In genomic region chr5:24451264-24452029, GRCm38 (mm10) we compare ENCODE assay signal across 8 mouse cellular contexts. TPM values are rescaled to one million over a fixed set of nuclear protein-coding genes. Genes with fewer than 3 reads are reported as not detected.
DNase-seq lines count a peak whose midpoint lies in the region; ATAC-seq and TF ChIP-seq lines count a peak whose summit lies in the region.

No protein-coding gene starts in this region.

- peaks cover 20% of the 10 kb centered on the region for H3K4me1 ChIP-seq in cerebellum, adult 2 months (ENCODE audit: control insufficient read depth, insufficient read depth, low read length)
- H3K4me1 ChIP-seq in forebrain, postnatal 0 days (ENCODE audit: insufficient read depth), result peaks cover 45% of the 10 kb centered on the region

- 3% methylated on average over 64 of the region's 66 CpGs for WGBS in cerebellum, adult 2 months
- WGBS in forebrain, postnatal 0 days, result 3% methylated on average over 56 of the region's 66 CpGs

- no peaks in the 10 kb centered on the region for H3K27me3 ChIP-seq in cerebellum, adult 2 months (ENCODE audit: control insufficient read depth, insufficient read depth, low read length)
- no peaks in the 10 kb centered on the region for H3K27me3 ChIP-seq in forebrain, postnatal 0 days (ENCODE audit: insufficient read depth, low read length)

- peak overlapping the region; percentile 89 for H3K4me3 ChIP-seq in cerebellum, adult 2 months (replicated peaks; ENCODE audit: insufficient read depth, low read depth, low read length)
- H3K4me3 ChIP-seq in forebrain, postnatal 0 days (ENCODE audit: low read depth, low read length), result peak overlapping the region; percentile 90

- peak; percentile 87 for DNase-seq in MN1 (ENCODE audit: low spot score)
- DNase-seq in cerebellum, adult 2 months, result peak; percentile 86 to 91
- DNase-seq in forebrain, postnatal 0 days, result peak; percentile 93
- DNase-seq in layer of hippocampus, postnatal 14 days (ENCODE audit: low spot score in 2 of 2), result peak; percentile 73 to 88
- DNase-seq in lung, postnatal 14 days, result peak; percentile 90
- peak; percentile 67 for DNase-seq in retina, adult 2 months (ENCODE audit: low read depth, low spot score)
- peak; percentile 86 for DNase-seq in thymus, postnatal 25 days

- H3K27ac ChIP-seq in cerebellum, adult 2 months (ENCODE audit: insufficient read depth, low read length), result peak overlapping the region; percentile 34; the same call in 1 of the 2 replicates
- peak overlapping the region; percentile 91 for H3K27ac ChIP-seq in forebrain, postnatal 0 days (ENCODE audit: low read depth, low read length)

- H3K9ac ChIP-seq in forebrain, postnatal 0 days, result peak overlapping the region; percentile 85

- no peaks in the 10 kb centered on the region for H3K36me3 ChIP-seq in forebrain, postnatal 0 days (ENCODE audit: insufficient read depth)

- TF ChIP-seq POLR2A in cerebellum, adult 2 months (IDR thresholded peaks at IDR 0.05; ENCODE audit: borderline replicate concordance, insufficient read depth, low read length), result peak; percentile 46; the same call in 1 of the 2 replicates

- peak overlapping the region; percentile 91 for H3K4me2 ChIP-seq in forebrain, postnatal 0 days (ENCODE audit: low read depth)

- peak; percentile 78 for ATAC-seq in forebrain, postnatal 0 days
- peak; percentile 72 to 81 for ATAC-seq in hematopoietic stem cell, adult 5-6 weeks (replicated peaks in 1 of 2; ENCODE audit: insufficient read depth in 1 of 2, low FRiP score in 2 of 2, low TSS enrichment in 1 of 2, low read depth in 1 of 2, poor library complexity in 2 of 2, severe bottlenecking in 2 of 2)

- TF ChIP-seq CTCF in cerebellum, adult 2 months (IDR thresholded peaks at IDR 0.05; ENCODE audit: borderline replicate concordance, insufficient read depth, low read depth, low read length), result no peak
- no peak for TF ChIP-seq CTCF in forebrain, postnatal 0 days (IDR thresholded peaks at IDR 0.05; ENCODE audit: low read depth)

- H3K9me3 ChIP-seq in forebrain, postnatal 0 days (ENCODE audit: low read length), result no peaks in the 10 kb centered on the region

RNA-seq across cellular contexts. Expression of gene Agap3, which starts 0.5 kb away (rescaled TPM):
- 402 and 421 TPM in 2 replicates for polyA plus RNA-seq in cerebellum, adult 2 months (2012; rRNA removed)
- 270 and 296 TPM in 2 replicates for total RNA-seq in forebrain, postnatal 0 days (2014; rRNA removed)
- polyA plus RNA-seq in forebrain, postnatal 0 days (2015; fragmentation: Nextera tagmentation; extraction: Ambion mirVana), result 136 and 140 TPM in 2 replicates
- 32.4 and 37.8 TPM in 2 replicates for total RNA-seq in hematopoietic stem cell, adult 5-6 weeks (2017)
- 100 to 1,000 TPM; 540 to 568 TPM for total RNA-seq in layer of hippocampus, postnatal 14 days (2021)

RNA-seq across cellular contexts. Expression of gene Tmub1, which starts 3.8 kb away (rescaled TPM):
- polyA plus RNA-seq in cerebellum, adult 2 months (2012; rRNA removed), result 60.6 and 61.1 TPM in 2 replicates
- total RNA-seq in forebrain, postnatal 0 days (2014; rRNA removed), result 34.3 and 47.2 TPM in 2 replicates
- polyA plus RNA-seq in forebrain, postnatal 0 days (2015; fragmentation: Nextera tagmentation; extraction: Ambion mirVana), result 54.8 and 56.7 TPM in 2 replicates
- 16.1 and 16.3 TPM in 2 replicates for total RNA-seq in hematopoietic stem cell, adult 5-6 weeks (2017)
- 10 to 100 TPM; 23.1 to 27.5 TPM for total RNA-seq in layer of hippocampus, postnatal 14 days (2021)

RNA-seq across cellular contexts. Expression of gene Fastk, which starts 6.4 kb away (rescaled TPM):
- 246 and 265 TPM in 2 replicates for polyA plus RNA-seq in cerebellum, adult 2 months (2012; rRNA removed)
- total RNA-seq in forebrain, postnatal 0 days (2014; rRNA removed), result 87.0 and 132 TPM in 2 replicates
- polyA plus RNA-seq in forebrain, postnatal 0 days (2015; fragmentation: Nextera tagmentation; extraction: Ambion mirVana), result 88.7 and 91.9 TPM in 2 replicates
- total RNA-seq in hematopoietic stem cell, adult 5-6 weeks (2017), result 14.8 and 29.4 TPM in 2 replicates
- 100 to 1,000 TPM; 113 to 116 TPM for total RNA-seq in layer of hippocampus, postnatal 14 days (2021)

RNA-seq across cellular contexts. Expression of gene Slc4a2, which starts 27.8 kb away (rescaled TPM):
- polyA plus RNA-seq in cerebellum, adult 2 months (2012; rRNA removed), result 81.3 and 88.0 TPM in 2 replicates
- total RNA-seq in forebrain, postnatal 0 days (2014; rRNA removed), result 21.4 and 31.9 TPM in 2 replicates
- 9.7 and 13.9 TPM in 2 replicates for polyA plus RNA-seq in forebrain, postnatal 0 days (2015; fragmentation: Nextera tagmentation; extraction: Ambion mirVana)
- total RNA-seq in hematopoietic stem cell, adult 5-6 weeks (2017), result 24.3 and 40.5 TPM in 2 replicates
- 10 to 100 TPM; 33.0 to 45.8 TPM for total RNA-seq in layer of hippocampus, postnatal 14 days (2021)

RNA-seq across cellular contexts. Expression of gene Cdk5, which starts 28.1 kb away (rescaled TPM):
- polyA plus RNA-seq in cerebellum, adult 2 months (2012; rRNA removed), result 221 and 222 TPM in 2 replicates
- total RNA-seq in forebrain, postnatal 0 days (2014; rRNA removed), result 83.3 and 93.8 TPM in 2 replicates
- polyA plus RNA-seq in forebrain, postnatal 0 days (2015; fragmentation: Nextera tagmentation; extraction: Ambion mirVana), result 156 and 165 TPM in 2 replicates
- 17.2 and 32.2 TPM in 2 replicates for total RNA-seq in hematopoietic stem cell, adult 5-6 weeks (2017)
- 100 to 1,000 TPM; 127 to 133 TPM for total RNA-seq in layer of hippocampus, postnatal 14 days (2021)

Comparison
In these comparisons a context has a peak if more than half of its experiments do, and no peak if none do; other contexts are left out.
1. Peak in every context shown above with its lines: DNase-seq, ATAC-seq, H3K4me3 ChIP-seq and H3K27ac ChIP-seq.